Mouse (Mus musculus): ENCODE measurements around the gene 2310030G06Rik.
A peak's percentile ranks its signal among the peaks of the same experiment; 100 is the strongest.

- TF ChIP-seq CTCF (IDR thresholded peaks at IDR 0.05) = no peak
- TF ChIP-seq EP300 (IDR thresholded peaks at IDR 0.05) = peak; percentile 66
These were observed 6.7 kb upstream of the 2310030G06Rik start for GRCm38 (mm10) chr9:50752784-50753615.
